Comparison of ENCODE assay signal across 14 mouse cellular contexts in the genomic region with DNA sequence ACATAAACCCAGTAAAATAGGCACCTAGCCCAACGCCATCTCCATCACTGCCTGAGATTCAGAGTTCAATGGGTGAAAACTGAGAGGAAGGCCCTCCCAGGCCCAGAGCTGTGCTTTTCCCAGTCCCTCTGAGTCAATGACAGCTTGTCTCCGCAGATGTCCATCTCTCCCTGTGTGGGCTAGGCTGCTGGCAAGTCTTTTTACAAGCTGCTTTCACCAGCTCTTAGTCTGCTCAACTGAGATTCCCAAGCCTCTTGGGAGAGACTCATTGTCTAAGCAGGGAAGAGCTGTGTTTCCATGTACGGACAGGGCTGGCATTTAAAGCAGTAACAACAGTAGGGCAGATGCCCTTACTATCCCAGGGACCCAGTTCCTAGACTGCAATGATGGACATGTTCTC.
DNase-seq lines count a peak whose midpoint lies in the region; ATAC-seq lines count a peak whose summit lies in the region.
"Had no signal": no experiment of that assay in that cellular context is flagged by ENCODE, and none has a peak within 500 bp of the region (broad histone marks: within the 10 kb centered on the region; RNA-seq: fewer than 3 reads in every experiment).

No protein-coding gene starts in this region.

- DNase-seq in frontal cortex, postnatal 10 days (ENCODE audit: low spot score in 2 of 2) = no peak
- DNase-seq in right cerebral cortex, adult 18-20 months = peak; percentile 46
- no peak for DNase-seq in right cerebral cortex, postnatal 36 days (ENCODE audit: low spot score in 2 of 2)
- peak; percentile 50 to 62 for DNase-seq in cerebellum, postnatal 25 days
- no peak for DNase-seq in spleen, postnatal 36 days (ENCODE audit: low spot score in 2 of 2)
- DNase-seq in urinary bladder, postnatal 25 days (ENCODE audit: low spot score) = no peak
- DNase-seq: adrenal gland, postnatal 14 days; embryo, embryonic 11 days; gastrocnemius, adult 2 months; heart, postnatal 4 days; lung, postnatal 36 days had no signal

- peak; percentile 87 for ATAC-seq in frontal cortex, adult (ENCODE audit: low TSS enrichment)
- ATAC-seq in activated CD4-positive, CD25-positive, alpha-beta regulatory T cell, adult 4 months = no peak
- ATAC-seq: forebrain, embryonic 13.5 days had no signal

Comparison
In these comparisons a context has a peak if more than half of its experiments do, and no peak if none do; other contexts are left out.
1. DNase-seq: peak in right cerebral cortex, adult 18-20 months (single experiment) and cerebellum, postnatal 25 days (2 of 2); none in frontal cortex, postnatal 10 days (0 of 2), right cerebral cortex, postnatal 36 days (0 of 2), spleen, postnatal 36 days (0 of 2) and urinary bladder, postnatal 25 days (single experiment).